Mouse (Mus musculus): Measurements from ENCODE around the gene Clk4.

The Clk4 gene

GRCm38 (mm10) chr11:51261680-51262219 lies at the start of gene Clk4:
Gene Clk4 (plus strand): TSS chr11:51261730.
- no peak for DNase-seq

GRCm38 (mm10) chr11:51214021-51214420 lies 47.5 kb upstream of the Clk4 start:
- DNase-seq = no peak

- DNase-seq = no peak
Measured at GRCm38 (mm10) chr11:51219396-51219980, 42.0 kb upstream of the Clk4 start.

- DNase-seq = no peak
Measured at GRCm38 (mm10) chr11:51220308-51220707, 41.2 kb upstream of the Clk4 start, which contains the start of gene Gm12569. Gene Gm12569 (plus strand): TSS chr11:51220473.

GRCm38 (mm10) chr11:51227104-51227503 lies 34.4 kb upstream of the Clk4 start:
- DNase-seq = no peak

DNA sequence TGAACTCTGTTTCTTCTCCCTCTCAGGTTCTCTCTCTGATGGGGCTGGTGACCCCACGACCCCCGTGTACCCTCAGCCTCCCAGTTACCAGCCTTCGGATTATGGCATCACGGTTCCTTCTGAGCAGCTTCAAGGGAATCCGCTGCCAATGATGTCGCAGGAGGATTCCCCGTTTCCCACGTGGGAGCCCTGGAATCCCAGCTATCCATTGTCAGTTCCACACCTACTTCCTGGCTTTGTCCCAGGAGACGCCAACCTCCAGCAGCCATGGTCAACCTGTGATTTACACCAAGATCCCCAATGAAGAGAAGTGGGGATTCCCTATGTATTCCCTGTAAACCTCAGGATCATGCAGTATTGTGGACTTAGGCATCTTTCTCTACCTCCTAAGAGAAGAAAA lies 26.9 kb upstream of the Clk4 start:
- DNase-seq = no peak

GRCm38 (mm10) chr11:51242897-51243296 lies 18.6 kb upstream of the Clk4 start:
- DNase-seq = no peak

- no peak for DNase-seq
Measured at GRCm38 (mm10) chr11:51257006-51257405, 4.5 kb upstream of the Clk4 start.

- peak; percentile 100 for DNase-seq
Measured at GRCm38 (mm10) chr11:51262342-51263285, 1.1 kb downstream of the Clk4 start, which contains the start of gene BC049762. Gene BC049762 (minus strand): TSS chr11:51263046.

DNA sequence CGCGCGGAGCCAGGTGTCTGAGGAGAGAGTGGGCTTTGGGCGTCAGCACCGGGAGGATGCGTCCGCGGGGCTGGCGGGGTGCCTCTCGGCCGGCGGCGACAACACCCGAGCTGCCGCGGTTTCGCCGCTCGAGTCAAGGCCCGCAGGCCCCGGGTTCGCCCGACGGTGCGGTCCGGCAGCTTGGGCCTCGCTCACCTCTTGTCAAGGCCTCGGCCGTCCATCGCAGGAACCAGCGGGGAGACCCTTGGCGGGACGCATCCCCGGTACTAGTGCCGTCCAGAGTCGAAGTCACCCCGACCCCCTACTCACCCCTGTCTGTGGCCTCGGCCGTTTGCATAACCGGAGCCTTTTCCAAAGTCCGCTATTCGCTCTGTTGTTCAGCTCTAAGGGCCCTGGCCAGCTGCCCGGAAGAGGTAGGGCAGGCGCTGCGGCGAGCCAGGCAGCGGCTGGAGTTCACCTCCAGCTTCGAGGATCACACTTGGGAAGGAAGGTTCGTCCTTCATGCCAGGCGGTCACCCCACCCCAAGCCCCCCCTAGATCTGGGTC lies 1.8 kb downstream of the Clk4 start:
- no peak for DNase-seq

GRCm38 (mm10) chr11:51264352-51264751 lies 2.8 kb downstream of the Clk4 start:
- peak; percentile 43 for DNase-seq

- DNase-seq = peak; percentile 25
Measured at GRCm38 (mm10) chr11:51265326-51265725, 3.8 kb downstream of the Clk4 start.

- no peak for DNase-seq
Measured at GRCm38 (mm10) chr11:51274418-51274817, 12.9 kb downstream of the Clk4 start.

DNA sequence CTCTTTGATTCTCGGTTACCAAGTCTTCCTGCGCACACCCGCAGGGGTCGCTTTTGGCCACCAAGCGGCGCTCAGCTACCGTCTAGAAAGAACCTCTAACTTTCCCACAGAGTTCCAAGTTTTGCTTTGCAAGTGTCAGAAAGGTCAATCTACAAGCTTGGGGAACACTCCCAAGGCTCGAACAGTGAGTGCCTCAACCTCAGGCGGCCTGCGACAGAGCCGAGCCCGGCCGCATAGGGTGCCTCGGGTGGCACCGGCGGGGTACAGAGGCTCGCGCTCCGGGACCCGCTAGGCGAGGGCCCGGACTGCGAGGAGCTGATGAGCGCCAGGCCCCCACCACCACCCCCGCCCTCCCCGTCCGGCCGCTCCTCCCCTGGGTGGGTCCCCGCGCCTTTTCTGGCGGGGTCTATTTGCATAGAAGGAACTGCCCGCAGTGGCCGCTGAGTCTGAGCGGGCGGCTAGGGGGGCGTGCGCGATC lies 28.1 kb downstream of the Clk4 start, which contains the start of gene Col23a1:
Gene Col23a1, plus strand, starts transcription at position 357 of the 478 bp plus-strand sequence.
- peak; percentile 51 for DNase-seq

- peak; percentile 19 for DNase-seq
Measured at GRCm38 (mm10) chr11:51290066-51290955, 28.8 kb downstream of the Clk4 start.

DNA sequence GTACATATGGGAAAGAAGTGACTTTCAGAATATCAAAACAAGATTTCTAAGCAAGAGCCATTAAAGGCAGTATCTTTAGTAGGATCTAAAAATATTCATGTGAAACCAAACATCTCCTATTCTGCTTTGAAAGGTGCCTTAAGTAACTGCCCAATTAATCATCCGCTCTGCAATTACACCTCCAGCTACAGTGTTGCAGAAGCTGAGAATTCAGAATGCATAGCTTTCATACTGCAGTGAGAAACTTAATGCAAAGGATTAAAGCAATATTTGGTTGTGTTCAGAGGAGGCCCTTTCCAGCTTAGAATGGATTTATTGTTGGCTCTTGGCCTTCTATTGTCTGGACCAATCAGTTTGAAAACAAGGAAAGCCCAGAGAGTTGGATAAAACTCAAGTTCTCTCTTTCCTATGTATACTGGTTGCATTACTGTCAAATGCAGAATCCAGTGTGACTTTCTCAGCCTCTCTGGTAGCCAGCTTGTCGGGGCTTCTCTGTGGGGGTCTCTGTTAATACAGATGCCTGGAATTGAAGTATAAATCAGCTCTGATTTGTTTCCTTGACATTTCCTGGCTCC lies 32.5 kb downstream of the Clk4 start:
- no peak for DNase-seq

DNA sequence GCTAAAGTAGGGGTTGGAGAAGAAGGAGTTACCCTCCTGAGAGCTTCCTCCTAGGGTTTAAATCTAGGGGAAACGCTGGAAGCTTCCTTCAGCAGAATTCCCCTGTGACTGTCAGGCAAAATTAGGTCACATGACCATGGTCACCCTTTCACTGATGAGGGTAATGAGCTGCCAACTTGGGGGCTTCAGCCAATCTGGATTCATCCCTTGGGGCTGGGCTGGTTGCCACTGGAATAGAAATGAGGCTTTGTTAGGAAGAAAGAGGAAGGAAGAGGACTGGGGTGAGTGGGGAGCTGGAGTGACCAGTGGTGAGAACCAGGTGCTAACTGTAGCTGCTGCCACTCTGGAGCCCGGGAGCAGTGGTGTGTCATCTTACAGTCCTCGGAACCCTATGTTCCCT lies 34.2 kb downstream of the Clk4 start:
- no peak for DNase-seq

GRCm38 (mm10) chr11:51298691-51299090 lies 37.2 kb downstream of the Clk4 start:
- DNase-seq = no peak

- no peak for DNase-seq
Measured at GRCm38 (mm10) chr11:51302396-51302795, 40.9 kb downstream of the Clk4 start.

DNA sequence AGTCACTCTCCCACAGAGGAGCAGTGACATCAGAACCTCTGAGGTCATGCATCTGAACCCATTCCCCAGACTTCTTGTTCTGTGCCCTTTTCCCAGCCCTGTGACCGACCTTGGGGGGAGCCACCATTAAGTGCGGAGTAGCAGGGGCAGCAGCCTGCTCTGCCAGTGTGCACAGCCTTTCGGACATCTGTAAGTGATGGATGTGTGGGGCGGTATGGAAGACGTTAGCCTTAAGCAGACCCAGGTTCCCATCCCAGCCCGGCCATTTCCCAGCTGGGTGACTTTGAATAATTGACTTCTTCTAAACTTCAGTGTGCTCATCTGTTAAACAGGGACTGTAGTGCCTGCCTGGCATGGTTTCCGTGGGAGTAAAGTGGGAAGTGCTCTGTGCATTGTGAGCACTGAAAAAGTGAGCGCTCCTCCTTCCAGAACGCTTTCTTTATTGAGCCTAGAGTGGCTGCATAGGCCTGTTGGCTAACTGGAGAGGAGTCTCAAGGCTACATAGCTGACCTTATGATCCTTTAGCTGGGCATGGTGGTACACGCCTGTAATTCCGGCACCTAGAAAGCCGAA lies 42.5 kb downstream of the Clk4 start:
- no peak for DNase-seq

- DNase-seq = no peak
Measured at GRCm38 (mm10) chr11:51308306-51308705, 46.8 kb downstream of the Clk4 start.
